ENCODE assay signal across 21 mouse cellular contexts in genomic region chr3:149355362-149355761, GRCm38 (mm10).
A peak's percentile ranks its signal among the peaks of the same experiment; 100 is the strongest.
DNase-seq lines count a peak whose midpoint lies in the region; ATAC-seq and TF ChIP-seq lines count a peak whose summit lies in the region.
"Had no signal": no experiment of that assay in that cellular context is flagged by ENCODE, and none has a peak within 500 bp of the region (broad histone marks: within the 10 kb centered on the region; RNA-seq: fewer than 3 reads in every experiment).

No protein-coding gene starts in this region.

- H3K4me2 ChIP-seq in heart, embryonic 14.5 days (ENCODE audit: low read length): no peak overlapping the region
- H3K4me2 ChIP-seq in heart, embryonic 11.5 days: no peak overlapping the region
- H3K4me2 ChIP-seq in limb, embryonic 13.5 days (replicated peaks): no peak overlapping the region
- H3K4me2 ChIP-seq: hindbrain, embryonic 14.5 days; intestine, embryonic 15.5 days had no signal

- no peak overlapping the region for H3K9ac ChIP-seq in heart, embryonic 14.5 days (ENCODE audit: low read length)
- no peak overlapping the region for H3K9ac ChIP-seq in heart, embryonic 11.5 days (ENCODE audit: low read depth, low read length)
- no peak overlapping the region for H3K9ac ChIP-seq in limb, embryonic 13.5 days
- H3K9ac ChIP-seq: hindbrain, embryonic 14.5 days; intestine, embryonic 15.5 days had no signal

- no peak for ATAC-seq in heart, embryonic 14.5 days (ENCODE audit: insufficient number of reproducible peaks, insufficient read depth, low FRiP score, low read depth)
- no peak for ATAC-seq in heart, embryonic 11.5 days (replicated peaks; ENCODE audit: insufficient number of reproducible peaks, low FRiP score, low TSS enrichment)
- peak; percentile 37; the same call in 1 of the 2 replicates for ATAC-seq in limb, embryonic 13.5 days (ENCODE audit: low FRiP score, low read depth)
- ATAC-seq: activated CD4-positive, CD25-positive, alpha-beta regulatory T cell, adult 4 months; forebrain, embryonic 14.5 days; intestine, embryonic 15.5 days had no signal

- no peaks in the 10 kb centered on the region for H3K36me3 ChIP-seq in heart, embryonic 14.5 days (ENCODE audit: control insufficient read depth, insufficient read depth, low read length)
- no peaks in the 10 kb centered on the region for H3K36me3 ChIP-seq in heart, embryonic 11.5 days (ENCODE audit: control insufficient read depth, insufficient read depth, low read length)
- no peaks in the 10 kb centered on the region for H3K36me3 ChIP-seq in limb, embryonic 13.5 days
- no peaks in the 10 kb centered on the region for H3K36me3 ChIP-seq in limb, embryonic 10.5 days
- H3K36me3 ChIP-seq: forebrain, embryonic 10.5 days; hindbrain, embryonic 10.5 days; intestine, embryonic 15.5 days had no signal

- 92% methylated on average over 11 of the region's 11 CpGs for WGBS in heart, embryonic 14.5 days
- 88% methylated on average over 11 of the region's 11 CpGs for WGBS in heart, embryonic 11.5 days (ENCODE audit: insufficient replicate concordance)
- WGBS in limb, embryonic 13.5 days: 56% methylated on average over 11 of the region's 11 CpGs
- WGBS in limb, embryonic 10.5 days: 90% methylated on average over 11 of the region's 11 CpGs

- TF ChIP-seq CTCF in left cerebral cortex, adult 2 months (IDR thresholded peaks at IDR 0.05): no peak

- H3K4me1 ChIP-seq in heart, embryonic 14.5 days (ENCODE audit: control insufficient read depth in 2 of 2, insufficient read depth in 2 of 2, low read length in 2 of 2): peaks cover 11 to 30% of the 10 kb centered on the region in 2 experiments
- H3K4me1 ChIP-seq in heart, embryonic 11.5 days (ENCODE audit: control insufficient read depth, insufficient read depth, low read length): peaks cover 5% of the 10 kb centered on the region; the same call in 1 of the 2 replicates
- H3K4me1 ChIP-seq in limb, embryonic 13.5 days: peaks cover 38% of the 10 kb centered on the region
- H3K4me1 ChIP-seq in limb, embryonic 10.5 days: peaks cover 22% of the 10 kb centered on the region

- no peaks in the 10 kb centered on the region for H3K27me3 ChIP-seq in heart, embryonic 14.5 days (ENCODE audit: control insufficient read depth, insufficient read depth, low read length)
- no peaks in the 10 kb centered on the region for H3K27me3 ChIP-seq in heart, embryonic 11.5 days (ENCODE audit: control insufficient read depth, insufficient read depth, low read length)
- no peaks in the 10 kb centered on the region for H3K27me3 ChIP-seq in limb, embryonic 13.5 days
- no peaks in the 10 kb centered on the region for H3K27me3 ChIP-seq in limb, embryonic 10.5 days (ENCODE audit: low read depth, poor library complexity, severe bottlenecking)
- H3K27me3 ChIP-seq: intestine, embryonic 15.5 days had no signal

- H3K4me3 ChIP-seq in heart, embryonic 14.5 days (ENCODE audit: control insufficient read depth in 1 of 2, insufficient read depth in 1 of 2, low read depth in 1 of 2, low read length in 2 of 2): no peak overlapping the region
- no peak overlapping the region for H3K4me3 ChIP-seq in heart, embryonic 11.5 days (ENCODE audit: low read depth, low read length)
- H3K4me3 ChIP-seq in limb, embryonic 13.5 days: no peak overlapping the region
- H3K4me3 ChIP-seq in limb, embryonic 10.5 days: no peak overlapping the region
- no peak overlapping the region for H3K4me3 ChIP-seq in left cerebral cortex, adult 2 months
- H3K4me3 ChIP-seq: erythroblast, embryonic 14.5 days; forebrain, embryonic 10.5 days; gastrocnemius, adult 2 months; hindbrain, embryonic 10.5 days; intestine, embryonic 15.5 days had no signal

- H3K9me3 ChIP-seq in heart, embryonic 14.5 days (ENCODE audit: control insufficient read depth, low read length): no peaks in the 10 kb centered on the region
- H3K9me3 ChIP-seq in heart, embryonic 11.5 days (replicated peaks; ENCODE audit: control insufficient read depth, low read length): no peaks in the 10 kb centered on the region
- no peaks in the 10 kb centered on the region for H3K9me3 ChIP-seq in limb, embryonic 13.5 days
- no peaks in the 10 kb centered on the region for H3K9me3 ChIP-seq in limb, embryonic 10.5 days (replicated peaks)
- H3K9me3 ChIP-seq: forebrain, embryonic 10.5 days; hindbrain, embryonic 10.5 days; intestine, embryonic 15.5 days had no signal

- H3K27ac ChIP-seq in heart, embryonic 14.5 days (replicated peaks in 1 of 2; ENCODE audit: control insufficient read depth in 1 of 2, insufficient read depth in 1 of 2, low read depth in 2 of 2, low read length in 2 of 2): peak overlapping the region; percentile 21 to 59; a peak in 2 of 4 replicates
- H3K27ac ChIP-seq in heart, embryonic 11.5 days (ENCODE audit: low read depth, low read length): no peak overlapping the region
- H3K27ac ChIP-seq in limb, embryonic 13.5 days: no peak overlapping the region
- H3K27ac ChIP-seq in limb, embryonic 10.5 days: no peak overlapping the region
- no peak overlapping the region for H3K27ac ChIP-seq in left cerebral cortex, adult 2 months
- H3K27ac ChIP-seq: forebrain, embryonic 10.5 days; hindbrain, embryonic 10.5 days; hindbrain, embryonic 14.5 days; intestine, embryonic 15.5 days had no signal

- intact Hi-C loops in left cerebral cortex, adult 2 months (cut with DNase I): no loop called here

- DNase-seq in heart, adult 11 months: peak; percentile 76
- no peak for DNase-seq in heart, postnatal 4 days
- no peak for DNase-seq in limb, embryonic 10.5 days (ENCODE audit: low spot score)
- no peak for DNase-seq in left cerebral cortex, adult 2 months (ENCODE audit: extremely low spot score in 1 of 2, low spot score in 2 of 2)
- DNase-seq: adrenal gland, postnatal 14 days; cerebellum, adult 11-12 months; cerebellum, adult 9-10 months; cerebellum, postnatal 25 days; gastrocnemius, adult 2 months; gastrocnemius, postnatal 25 days; kidney, adult 18-20 months had no signal

Comparison
In these comparisons a context has a peak if more than half of its experiments do, and no peak if none do; other contexts are left out.
1. H3K27ac ChIP-seq: peak in heart, embryonic 14.5 days (2 of 2); none in heart, embryonic 11.5 days (single experiment), limb, embryonic 13.5 days (single experiment), limb, embryonic 10.5 days (single experiment) and left cerebral cortex, adult 2 months (single experiment).